20 mouse cellular contexts compared by ENCODE assay signal in the genomic region with DNA sequence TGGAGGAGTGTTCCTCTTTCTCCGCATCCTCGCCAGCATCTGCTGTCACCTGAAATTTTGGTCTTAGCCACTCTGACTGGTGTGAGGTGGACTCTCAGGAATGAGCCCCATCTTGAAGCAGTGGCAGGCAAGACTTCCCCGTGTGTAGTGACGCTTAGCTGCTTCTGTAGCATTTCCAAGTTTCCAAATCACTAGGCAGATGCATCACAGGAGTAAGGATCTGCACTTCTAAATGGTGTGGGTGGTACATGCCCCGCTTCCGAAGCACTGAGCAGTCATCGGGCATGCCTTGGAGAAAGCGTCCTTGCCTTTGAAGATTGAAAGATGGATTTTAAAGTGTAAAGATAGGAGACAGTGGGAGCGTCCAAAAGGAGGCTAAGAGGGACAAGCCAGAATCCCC.
DNase-seq lines count a peak whose midpoint lies in the region; ATAC-seq lines count a peak whose summit lies in the region.
"Had no signal": no experiment of that assay in that cellular context is flagged by ENCODE, and none has a peak within 500 bp of the region (broad histone marks: within the 10 kb centered on the region; RNA-seq: fewer than 3 reads in every experiment).

No protein-coding gene starts in this region.

- ATAC-seq in frontal cortex, adult (ENCODE audit: low TSS enrichment) = peak; percentile 89
- ATAC-seq: activated CD4-positive, CD25-positive, alpha-beta regulatory T cell, adult 4 months; CD4-positive, CD25-positive, alpha-beta regulatory T cell, adult 4 months; Patski had no signal

- DNase-seq in frontal cortex, postnatal 10 days (ENCODE audit: low spot score in 2 of 2) = no peak
- DNase-seq in right cerebral cortex, adult 18-20 months = peak; percentile 26
- no peak for DNase-seq in right cerebral cortex, postnatal 10 days (ENCODE audit: low spot score in 2 of 2)
- peak; percentile 52 for DNase-seq in brain, adult 2 months (ENCODE audit: low read depth, low spot score)
- no peak for DNase-seq in heart, postnatal 10 days
- DNase-seq: adrenal gland, adult 2 months; adrenal gland, adult 8-10 months; adrenal gland, postnatal 10 days; adrenal gland, postnatal 14 days; adrenal gland, postnatal 25 days; adrenal gland, postnatal 36 days; B cell, adult 2 months; cerebellum, adult 11 months; cerebellum, adult 11-12 months; cerebellum, adult 18-20 months; cerebellum, adult 2 months had no signal

- intact Hi-C loops in heart, postnatal 10 days (cut with DNase I) = no loop called here

Comparison
In these comparisons a context has a peak if more than half of its experiments do, and no peak if none do; other contexts are left out.
1. DNase-seq: peak in right cerebral cortex, adult 18-20 months (single experiment) and brain, adult 2 months (single experiment); none in frontal cortex, postnatal 10 days (0 of 2), right cerebral cortex, postnatal 10 days (0 of 2) and heart, postnatal 10 days (0 of 2).